Mouse (Mus musculus) limb, embryonic 10.5 days (tissue): ENCODE results near the gene Hbb-bh1. TPM values are rescaled to one million over a fixed set of nuclear protein-coding genes. Genes with fewer than 3 reads are reported as not detected.

ENCODE experiments used
- DNase-seq: peaks from one replicate; pipeline ENCODE4 v3.0.0-alpha.2; 2017; ENCODE audit warnings: low spot score
- H3K27ac ChIP-seq: fragments of 300-500 bp; sonication (generic); 2 replicates; pipeline ENCODE4 v1.5.1; 2016; ENCODE audit warnings: mild to moderate bottlenecking
- H3K27me3 ChIP-seq: fragments of 300-500 bp; sonication (generic); 2 replicates; pipeline ENCODE4 v1.6.1; 2016; ENCODE audit warnings: low read depth, mild to moderate bottlenecking; ENCODE audit not compliant: poor library complexity, severe bottlenecking
- H3K36me3 ChIP-seq: fragments of 300-500 bp; sonication (generic); 2 replicates; pipeline ENCODE4 v1.6.1; 2016; ENCODE audit warnings: mild to moderate bottlenecking, moderate library complexity
- H3K4me1 ChIP-seq: fragments of 300-500 bp; sonication (generic); 2 replicates; pipeline ENCODE4 v1.6.1; 2016
- H3K4me3 ChIP-seq: fragments of 300-500 bp; sonication (generic); 2 replicates; pipeline ENCODE4 v1.5.1; 2016; ENCODE audit warnings: mild to moderate bottlenecking, moderate library complexity
- H3K9me3 ChIP-seq: fragments of 300-500 bp; sonication (generic); replicated peaks from 2 replicates; pipeline ENCODE4 v1.6.1; 2016; ENCODE audit warnings: mild to moderate bottlenecking
- WGBS: fragments of 180-500 bp; shearing (Covaris S2); methylation state at CpG from one replicate; pipeline ENCODE4 v1.1.7; 2016; 5-methylcytosine and 5-hydroxymethylcytosine counted together
- polyA plus RNA-seq: library from polyadenylated mRNA; unstranded; fragments of >200 nt; fragmentation: Nextera tagmentation; extraction: Ambion mirVana; gene quantifications from 2 replicates; pipeline ENCODE4 v1.2.1, GENCODE M21; 2016

The Hbb-bh1 gene
- 2,391 and 3,747 TPM in 2 replicates for polyA plus RNA-seq

GRCm38 (mm10) chr7:103843034-103843433 lies at the start of gene Hbb-bh1:
Gene Hbb-bh1 (minus strand): TSS chr7:103843164.
- WGBS = 89% methylated on average over 2 of the region's 2 CpGs
- no peaks in the 10 kb centered on the region for H3K36me3 ChIP-seq
- H3K4me3 ChIP-seq = no peak within 1 kb of the TSS
- no peaks in the 10 kb centered on the region for H3K4me1 ChIP-seq
- no peaks in the 10 kb centered on the region for H3K27me3 ChIP-seq
- no peak for DNase-seq
- H3K9me3 ChIP-seq = no peaks in the 10 kb centered on the region
- H3K27ac ChIP-seq = no peak within 1 kb of the TSS

DNA sequence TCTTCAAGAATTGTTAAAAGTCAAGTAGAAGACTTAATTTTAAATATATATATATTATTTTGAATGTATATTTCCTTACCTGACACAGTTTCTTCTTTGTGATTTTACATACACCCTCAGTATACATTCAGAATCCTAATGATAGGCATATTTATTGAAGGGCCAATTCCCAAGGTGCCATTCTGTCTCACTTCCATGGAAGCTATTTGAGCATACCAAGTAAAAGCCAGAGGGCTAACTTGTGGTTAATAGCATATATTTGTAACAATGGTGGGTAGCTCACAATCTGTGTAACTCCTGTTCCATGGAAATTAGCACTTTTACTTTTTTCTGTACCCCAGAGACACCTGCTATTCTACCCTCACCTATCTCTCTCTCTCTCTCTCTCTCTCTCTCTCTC lies 43.2 kb upstream of the Hbb-bh1 start, which contains the start of gene Olfr66:
Gene Olfr66, minus strand, starts transcription at position 101 of the 400 bp plus-strand sequence.
- Histone ChIP-seq H3K9me3 (no peaks in the 10 kb centered on the region), H3K4me3 (no peak within 1 kb of the TSS), H3K36me3 (no peaks in the 10 kb centered on the region), H3K27me3 (no peaks in the 10 kb centered on the region), H3K4me1 (no peaks in the 10 kb centered on the region), H3K27ac (no peak within 1 kb of the TSS)
- DNase-seq = no peak

DNA sequence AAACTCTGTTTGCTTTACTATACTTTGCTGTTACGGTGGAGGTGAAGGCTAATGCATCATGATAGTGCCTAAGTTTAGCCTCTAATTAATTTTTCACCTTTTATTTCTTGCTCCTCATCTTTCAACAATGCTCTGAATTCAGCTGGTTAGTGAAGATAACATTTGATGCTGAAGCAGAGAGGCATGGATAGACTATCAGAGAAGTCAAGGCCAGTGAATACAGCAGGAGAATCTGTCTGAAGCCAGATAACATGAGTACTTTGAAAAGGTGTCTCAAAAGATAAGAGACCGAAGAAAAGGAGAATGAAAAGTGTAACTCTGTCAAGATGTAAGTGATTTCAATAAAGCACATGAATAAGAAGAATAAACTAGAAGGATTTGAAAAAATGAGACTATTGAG lies 34.1 kb upstream of the Hbb-bh1 start:
- Histone ChIP-seq H3K4me1 (no peaks in the 10 kb centered on the region), H3K9me3 (no peaks in the 10 kb centered on the region), H3K4me3 (no peak overlapping the region), H3K36me3 (no peaks in the 10 kb centered on the region), H3K27me3 (no peaks in the 10 kb centered on the region), H3K27ac (no peak overlapping the region)
- DNase-seq = no peak
- 90% methylated on average over 2 of the region's 2 CpGs for WGBS

- Histone ChIP-seq H3K4me3 (no peak overlapping the region), H3K27me3 (no peaks in the 10 kb centered on the region), H3K9me3 (no peaks in the 10 kb centered on the region), H3K27ac (no peak overlapping the region), H3K36me3 (no peaks in the 10 kb centered on the region), H3K4me1 (no peaks in the 10 kb centered on the region)
- WGBS = 55% methylated on average over 5 of the region's 5 CpGs
- DNase-seq = no peak
Measured at GRCm38 (mm10) chr7:103874451-103874850, 31.5 kb upstream of the Hbb-bh1 start.

DNA sequence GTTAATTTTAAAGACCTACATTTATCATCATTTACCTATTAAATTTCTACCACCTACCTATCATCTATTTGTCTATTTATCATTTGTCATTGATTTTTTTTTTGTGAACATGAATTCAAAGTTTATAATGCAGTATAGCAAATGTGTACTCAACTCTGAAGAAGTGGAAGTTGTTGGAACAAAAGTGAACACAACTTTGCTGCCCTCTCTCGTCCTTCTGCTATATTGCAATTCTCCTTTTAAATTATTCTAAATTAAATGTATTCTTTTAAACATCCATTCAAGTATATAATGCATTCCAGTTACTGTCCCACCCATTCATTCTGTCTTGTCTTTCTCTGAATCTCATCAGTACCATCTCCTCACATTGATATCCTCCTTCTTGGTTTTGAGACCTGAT lies 30.1 kb upstream of the Hbb-bh1 start:
- WGBS = 19% methylated on average over 1 of the region's 1 CpGs
- Histone ChIP-seq H3K4me1 (no peaks in the 10 kb centered on the region), H3K4me3 (no peak overlapping the region), H3K27me3 (no peaks in the 10 kb centered on the region), H3K9me3 (no peaks in the 10 kb centered on the region), H3K27ac (no peak overlapping the region), H3K36me3 (no peaks in the 10 kb centered on the region)
- DNase-seq = no peak

DNA sequence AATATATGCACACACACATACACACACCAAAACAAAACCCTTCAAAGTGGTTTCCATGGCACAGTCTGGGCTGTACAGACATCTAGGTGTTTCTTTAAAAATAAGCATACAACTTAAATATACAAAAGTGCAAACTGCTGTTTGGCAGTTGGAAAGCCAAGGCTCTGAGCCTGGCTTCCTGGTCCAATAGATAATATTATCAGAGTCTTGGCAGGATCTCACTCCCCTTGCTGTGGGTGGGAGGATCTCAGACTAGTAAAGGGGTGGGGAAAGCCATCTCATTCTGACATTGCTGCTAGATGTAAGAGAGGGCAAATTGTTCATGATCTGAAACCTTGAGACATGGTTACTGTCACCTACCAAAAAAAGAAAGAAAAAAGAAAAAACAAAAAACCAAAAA lies 27.7 kb upstream of the Hbb-bh1 start:
- no peak for DNase-seq
- Histone ChIP-seq H3K27me3 (no peaks in the 10 kb centered on the region), H3K9me3 (no peaks in the 10 kb centered on the region), H3K36me3 (no peaks in the 10 kb centered on the region), H3K4me3 (no peak overlapping the region), H3K4me1 (no peaks in the 10 kb centered on the region), H3K27ac (no peak overlapping the region)

GRCm38 (mm10) chr7:103865716-103866115 lies 22.8 kb upstream of the Hbb-bh1 start:
- no peak for DNase-seq
- H3K36me3 ChIP-seq = no peaks in the 10 kb centered on the region
- no peak overlapping the region for H3K27ac ChIP-seq
- H3K4me3 ChIP-seq = no peak overlapping the region
- H3K4me1 ChIP-seq = no peaks in the 10 kb centered on the region
- no peaks in the 10 kb centered on the region for H3K27me3 ChIP-seq
- no peaks in the 10 kb centered on the region for H3K9me3 ChIP-seq

DNA sequence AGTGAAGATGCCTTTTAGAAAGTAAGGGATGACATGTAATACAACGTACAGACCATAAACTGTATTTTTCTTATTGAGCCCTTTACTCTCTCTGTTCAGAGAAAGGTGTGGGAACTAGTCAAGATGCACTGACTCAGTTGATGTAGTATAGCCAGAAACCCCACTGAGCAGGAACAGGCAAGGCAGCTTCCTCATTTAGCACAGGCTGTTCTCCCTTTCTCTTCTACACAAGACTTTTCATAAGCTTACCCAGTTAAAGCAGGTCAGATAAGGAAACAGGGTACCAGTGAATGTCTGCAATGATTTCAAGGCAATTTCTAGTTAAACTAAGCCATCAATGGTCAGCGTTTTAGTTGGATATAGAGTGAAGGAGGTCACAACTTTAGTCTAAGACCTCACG lies 18.6 kb upstream of the Hbb-bh1 start:
- Histone ChIP-seq H3K4me3 (no peak overlapping the region), H3K36me3 (no peaks in the 10 kb centered on the region), H3K9me3 (no peaks in the 10 kb centered on the region), H3K27me3 (no peaks in the 10 kb centered on the region), H3K4me1 (no peaks in the 10 kb centered on the region), H3K27ac (no peak overlapping the region)
- 80% methylated on average over 3 of the region's 3 CpGs for WGBS
- DNase-seq = no peak

GRCm38 (mm10) chr7:103860855-103861254 lies 17.9 kb upstream of the Hbb-bh1 start:
- 54% methylated on average over 1 of the region's 1 CpGs for WGBS
- Histone ChIP-seq H3K9me3 (no peaks in the 10 kb centered on the region), H3K27me3 (no peaks in the 10 kb centered on the region), H3K36me3 (no peaks in the 10 kb centered on the region), H3K4me3 (no peak overlapping the region), H3K4me1 (no peaks in the 10 kb centered on the region), H3K27ac (no peak overlapping the region)
- DNase-seq = no peak

DNA sequence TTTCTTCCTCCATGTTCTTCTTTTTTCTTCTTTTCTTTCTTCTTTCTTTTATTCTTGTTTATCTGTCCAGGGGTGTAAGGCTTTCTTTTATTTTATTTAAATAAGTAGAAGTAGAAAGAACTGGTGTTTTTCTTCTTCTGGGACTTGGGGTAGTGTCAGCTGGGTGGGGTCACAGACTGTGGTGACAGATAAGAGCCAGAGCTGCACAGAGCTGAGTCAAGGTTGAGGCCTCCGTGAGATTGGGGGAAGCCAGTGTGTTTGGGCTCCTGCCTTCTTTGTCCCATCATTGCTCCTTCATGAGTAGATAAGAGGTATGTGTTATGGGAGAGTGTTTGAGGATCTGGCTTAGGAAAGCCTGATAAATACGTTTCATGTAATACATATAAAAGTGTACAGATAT lies 16.1 kb upstream of the Hbb-bh1 start:
- WGBS = 76% methylated on average over 2 of the region's 2 CpGs
- H3K27ac ChIP-seq = no peak overlapping the region
- H3K36me3 ChIP-seq = no peaks in the 10 kb centered on the region
- H3K4me1 ChIP-seq = no peaks in the 10 kb centered on the region
- H3K9me3 ChIP-seq = no peaks in the 10 kb centered on the region
- no peak for DNase-seq
- no peak overlapping the region for H3K4me3 ChIP-seq
- no peaks in the 10 kb centered on the region for H3K27me3 ChIP-seq

GRCm38 (mm10) chr7:103854669-103855068 lies 11.7 kb upstream of the Hbb-bh1 start:
- no peak for DNase-seq
- no peaks in the 10 kb centered on the region for H3K36me3 ChIP-seq
- no peaks in the 10 kb centered on the region for H3K9me3 ChIP-seq
- H3K4me1 ChIP-seq = no peaks in the 10 kb centered on the region
- no peak overlapping the region for H3K4me3 ChIP-seq
- WGBS = 67% methylated on average over 1 of the region's 1 CpGs
- H3K27me3 ChIP-seq = no peaks in the 10 kb centered on the region
- H3K27ac ChIP-seq = no peak overlapping the region

- no peaks in the 10 kb centered on the region for H3K9me3 ChIP-seq
Measured at GRCm38 (mm10) chr7:103853090-103853489, 10.1 kb upstream of the Hbb-bh1 start, which contains the start of gene Hbb-y. Gene Hbb-y (minus strand): TSS chr7:103853216.

DNA sequence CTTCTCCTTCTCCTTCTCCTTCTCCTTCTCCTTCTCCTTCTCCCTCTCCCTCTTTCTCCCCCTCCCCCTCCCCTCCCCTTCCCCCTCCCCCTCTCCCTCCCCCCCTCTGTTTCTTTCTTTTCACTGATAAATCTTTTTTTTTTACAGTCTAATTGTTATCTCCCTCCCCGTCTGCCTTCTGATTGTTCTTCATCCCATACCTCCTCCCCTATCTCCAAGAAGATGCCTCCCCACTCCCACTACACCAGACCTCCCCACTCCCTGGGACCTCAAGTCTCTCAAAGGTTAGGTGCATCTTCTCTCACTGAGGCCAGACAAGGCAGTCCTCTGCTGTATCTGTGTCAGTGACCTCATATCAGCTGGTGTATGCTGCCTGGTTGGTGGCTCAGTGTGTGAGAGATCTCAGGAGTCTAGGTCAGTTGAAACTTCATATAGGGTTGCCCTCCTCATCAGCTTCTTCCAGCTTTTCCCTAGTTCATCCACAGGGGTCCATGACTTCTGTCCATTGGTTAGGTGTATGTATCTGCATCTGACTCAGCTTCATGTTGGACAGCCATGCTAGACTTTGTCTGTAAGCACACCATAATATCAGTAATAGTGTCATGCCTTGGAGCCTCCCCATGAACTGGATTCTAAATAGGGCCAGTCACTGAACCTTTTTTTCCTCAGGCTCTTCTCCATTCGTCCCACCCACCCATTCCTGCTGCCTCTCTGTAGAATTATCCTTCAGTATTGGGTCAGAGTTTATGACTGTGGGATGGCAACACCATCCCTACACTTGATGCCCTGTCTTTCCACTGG lies 1.8 kb upstream of the Hbb-bh1 start:
- 67% methylated on average over 1 of the region's 2 CpGs for WGBS
- DNase-seq = no peak

More at GRCm38 (mm10) chr7:103853090-103853489, 10.1 kb upstream of the Hbb-bh1 start, which contains the start of gene Hbb-y:
- Histone ChIP-seq H3K27ac (no peak within 1 kb of the TSS), H3K36me3 (no peaks in the 10 kb centered on the region), H3K4me3 (no peak within 1 kb of the TSS), H3K4me1 (no peaks in the 10 kb centered on the region), H3K27me3 (no peaks in the 10 kb centered on the region)
- no peak for DNase-seq
- 75% methylated on average over 2 of the region's 2 CpGs for WGBS

DNA sequence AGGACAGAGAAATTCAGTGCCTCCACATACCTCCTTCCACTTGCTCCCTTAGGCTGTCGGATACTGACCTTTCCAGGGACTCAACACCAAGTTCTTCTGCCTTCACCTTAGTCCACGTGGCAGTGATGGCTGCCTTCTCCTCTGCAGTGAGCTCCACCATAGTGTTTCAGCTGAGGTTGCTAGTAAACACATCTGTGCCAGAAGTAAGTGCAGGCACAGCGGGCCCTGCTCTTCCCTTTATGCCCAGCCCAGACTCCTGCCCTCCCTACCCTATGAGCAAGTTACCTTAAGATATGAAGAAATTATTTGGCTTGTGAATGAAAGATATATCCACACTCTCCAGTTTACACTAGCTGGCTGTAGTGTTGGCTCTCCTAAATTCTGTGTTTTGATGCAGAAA lies 2.7 kb downstream of the Hbb-bh1 start, which contains the start of gene Hbb-bh2:
Gene Hbb-bh2, minus strand, starts transcription at position 253 of the 400 bp plus-strand sequence.
- Histone ChIP-seq H3K4me3 (no peak within 1 kb of the TSS), H3K4me1 (no peaks in the 10 kb centered on the region), H3K9me3 (no peaks in the 10 kb centered on the region), H3K36me3 (no peaks in the 10 kb centered on the region), H3K27me3 (no peaks in the 10 kb centered on the region), H3K27ac (no peak within 1 kb of the TSS)
- WGBS = 79% methylated on average over 3 of the region's 3 CpGs
- no peak for DNase-seq

More for the DNA sequence above, 1.8 kb upstream of the Hbb-bh1 start:
- Histone ChIP-seq H3K4me3 (no peak overlapping the region), H3K27me3 (no peaks in the 10 kb centered on the region), H3K4me1 (no peaks in the 10 kb centered on the region), H3K9me3 (no peaks in the 10 kb centered on the region), H3K27ac (no peak overlapping the region), H3K36me3 (no peaks in the 10 kb centered on the region)
